Mouse (Mus musculus) intestine, postnatal 0 days (tissue): ENCODE results near the gene Zfp346. TPM values are rescaled to one million over a fixed set of nuclear protein-coding genes. Genes with fewer than 3 reads are reported as not detected.
"Not testable (repeated sequence)": the region's sequence is repeated elsewhere in the genome, so short reads cannot be mapped to it uniquely, and the experiment has no call there.

Source experiments
- ATAC-seq: fragments of 200-750 bp; cut with Nextera tagmentation; 2 replicates; pipeline ENCODE4 v1.8.0; 2017; ENCODE audit warnings: mild to moderate bottlenecking, moderate TSS enrichment, moderate library complexity
- H3K27ac ChIP-seq: fragments of 300-500 bp; sonication (generic); 2 replicates; pipeline ENCODE4 v1.5.1; 2014; ENCODE audit warnings: mild to moderate bottlenecking, low read depth, low read length, moderate library complexity
- H3K27me3 ChIP-seq: fragments of 300-500 bp; sonication (generic); replicated peaks from 2 replicates; pipeline ENCODE4 v1.6.1; 2014; ENCODE audit warnings: low read length, mixed read lengths; ENCODE audit not compliant: control insufficient read depth, insufficient read depth
- H3K36me3 ChIP-seq: fragments of 300-500 bp; sonication (generic); 2 replicates; pipeline ENCODE4 v1.6.1; 2014; ENCODE audit warnings: mild to moderate bottlenecking, moderate library complexity; ENCODE audit not compliant: control insufficient read depth, insufficient read depth
- H3K4me1 ChIP-seq: fragments of 300-500 bp; sonication (generic); replicated peaks from 2 replicates; pipeline ENCODE4 v1.6.1; 2014; ENCODE audit warnings: antibody characterized with exemption, low read length, mixed read lengths; ENCODE audit not compliant: control insufficient read depth, insufficient read depth
- H3K4me2 ChIP-seq: fragments of 300-500 bp; sonication (generic); replicated peaks from 2 replicates; pipeline ENCODE4 v1.6.1; 2014; ENCODE audit warnings: low read depth, mild to moderate bottlenecking, moderate library complexity
- H3K4me3 ChIP-seq: fragments of 300-500 bp; sonication (generic); 2 replicates; pipeline ENCODE4 v1.5.1; 2014; ENCODE audit warnings: low read depth, low read length
- H3K9ac ChIP-seq: fragments of 300-500 bp; sonication (generic); 2 replicates; pipeline ENCODE4 v1.6.1; 2014; ENCODE audit warnings: mild to moderate bottlenecking, low read depth, low read length
- H3K9me3 ChIP-seq: fragments of 300-500 bp; sonication (generic); 2 replicates; pipeline ENCODE4 v1.6.1; 2016; ENCODE audit warnings: mixed run types; ENCODE audit not compliant: control insufficient read depth
- CTCF ChIP-seq: sonication (generic); IDR thresholded peaks from 2 replicates; pipeline ENCODE4 v1.5.1; 2016; ENCODE audit warnings: low read depth, mild to moderate bottlenecking, control low read depth, antibody characterized with exemption, moderate library complexity
- WGBS: fragments of 180-500 bp; shearing (Covaris S2); extraction: QIAGEN DNeasy Blood & Tissue Kit; methylation state at CpG from one replicate; pipeline ENCODE4 v1.1.7; 2014; 5-methylcytosine and 5-hydroxymethylcytosine counted together
- polyA plus RNA-seq: library from polyadenylated mRNA; unstranded; fragments of >200 nt; fragmentation: Nextera tagmentation; extraction: Ambion mirVana; gene quantifications from 2 replicates; pipeline ENCODE4 v1.2.1, GENCODE M21; 2015

The Zfp346 gene
- polyA plus RNA-seq, 1 experiment from 2014 or later = 5.5 TPM

DNA sequence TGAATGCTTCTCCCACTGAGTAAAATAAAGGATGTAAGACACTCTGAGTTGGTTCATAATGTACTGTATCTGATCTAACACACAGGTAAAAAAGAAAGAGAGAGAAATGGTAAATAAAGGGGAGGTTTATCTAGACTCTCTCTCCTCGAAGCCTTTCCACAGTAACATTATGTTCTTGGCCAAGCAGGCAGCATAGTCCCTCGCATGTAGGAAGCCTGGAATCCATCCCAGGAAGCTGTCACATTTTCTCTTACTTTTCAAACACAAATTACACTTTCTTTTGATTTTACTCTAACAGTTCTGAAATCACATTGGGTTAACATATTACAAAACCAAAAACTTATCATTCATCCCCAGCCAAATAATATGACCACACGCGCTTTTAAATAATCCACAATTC lies 12.5 kb upstream of the Zfp346 start:
- H3K27ac ChIP-seq = no peak overlapping the region
- no peak for TF ChIP-seq CTCF
- H3K4me3 ChIP-seq = no peak overlapping the region
- no peaks in the 10 kb centered on the region for H3K9me3 ChIP-seq
- ATAC-seq = no peak
- H3K27me3 ChIP-seq = no peaks in the 10 kb centered on the region
- 82% methylated on average over 4 of the region's 4 CpGs for WGBS
- no peaks in the 10 kb centered on the region for H3K4me1 ChIP-seq
- H3K36me3 ChIP-seq = peaks cover 9% of the 10 kb centered on the region
- no peak overlapping the region for H3K4me2 ChIP-seq
- no peak overlapping the region for H3K9ac ChIP-seq

DNA sequence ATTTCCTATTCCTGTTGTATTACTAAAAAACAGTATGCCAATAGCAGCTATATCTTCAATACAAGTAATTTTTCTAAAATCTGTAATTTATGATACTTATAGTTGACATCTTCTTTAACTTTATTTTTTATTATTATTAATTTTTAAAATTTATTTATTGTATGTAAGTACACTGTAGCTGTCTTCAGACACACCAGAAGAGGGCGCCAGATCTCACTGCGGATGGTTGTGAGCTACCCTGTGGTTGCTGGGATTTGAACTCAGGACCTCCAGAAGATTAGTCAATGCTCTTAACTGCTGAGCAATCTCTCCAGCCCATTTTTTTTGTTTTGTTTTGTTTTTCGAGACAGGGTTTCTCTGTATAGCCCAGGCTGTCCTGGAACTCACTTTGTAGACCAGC lies 7.3 kb upstream of the Zfp346 start:
- WGBS = 96% methylated on average over 3 of the region's 3 CpGs
- not testable (repeated sequence) for H3K36me3 ChIP-seq, H3K9ac ChIP-seq, H3K4me3 ChIP-seq, H3K27ac ChIP-seq, H3K4me1 ChIP-seq, H3K27me3 ChIP-seq, ATAC-seq, H3K9me3 ChIP-seq, H3K4me2 ChIP-seq
- TF ChIP-seq CTCF = peak; percentile 33

- peak overlapping the region; percentile 78 for H3K9ac ChIP-seq
- no peaks in the 10 kb centered on the region for H3K27me3 ChIP-seq
- peak overlapping the region; percentile 86 for H3K27ac ChIP-seq
- peak overlapping the region; percentile 79 for H3K4me2 ChIP-seq
- no peaks in the 10 kb centered on the region for H3K9me3 ChIP-seq
- WGBS = 23% methylated on average over 20 of the region's 20 CpGs
- no peaks in the 10 kb centered on the region; the same call in 1 of the 2 replicates for H3K4me1 ChIP-seq
- ATAC-seq = no peak
- H3K36me3 ChIP-seq = no peaks in the 10 kb centered on the region
- no peak for TF ChIP-seq CTCF
- H3K4me3 ChIP-seq = peak overlapping the region; percentile 81
These were observed 5.9 kb upstream of the Zfp346 start for GRCm38 (mm10) chr13:55099066-55099725.

GRCm38 (mm10) chr13:55099726-55100478 lies 5.2 kb upstream of the Zfp346 start, which contains the start of gene Uimc1:
TSS of gene Uimc1 (minus strand) at chr13:55100300.
- Histone ChIP-seq H3K9ac (peak within 1 kb of the TSS; percentile 78), H3K4me1 (no peaks in the 10 kb centered on the region; the same call in 1 of the 2 replicates), H3K27ac (peak within 1 kb of the TSS; percentile 86), H3K36me3 (no peaks in the 10 kb centered on the region), H3K9me3 (no peaks in the 10 kb centered on the region), H3K4me3 (peak within 1 kb of the TSS; percentile 81), H3K27me3 (no peaks in the 10 kb centered on the region), H3K4me2 (peak within 1 kb of the TSS; percentile 79)
- under 1% methylated on average over 79 of the region's 81 CpGs for WGBS
- peak; percentile 85 for ATAC-seq
- TF ChIP-seq CTCF = peak; percentile 67

GRCm38 (mm10) chr13:55101627-55102026 lies 3.5 kb upstream of the Zfp346 start:
- H3K36me3 ChIP-seq = no peaks in the 10 kb centered on the region
- no peak overlapping the region for H3K27ac ChIP-seq
- ATAC-seq = no peak
- H3K4me2 ChIP-seq = no peak overlapping the region
- peaks cover 7% of the 10 kb centered on the region for H3K4me1 ChIP-seq
- no peak overlapping the region for H3K4me3 ChIP-seq
- 92% methylated on average over 11 of the region's 11 CpGs for WGBS
- no peaks in the 10 kb centered on the region for H3K9me3 ChIP-seq
- no peak overlapping the region for H3K9ac ChIP-seq
- H3K27me3 ChIP-seq = no peaks in the 10 kb centered on the region
- no peak for TF ChIP-seq CTCF

GRCm38 (mm10) chr13:55102366-55102765 lies 2.7 kb upstream of the Zfp346 start:
- no peak overlapping the region for H3K9ac ChIP-seq
- H3K4me1 ChIP-seq = peaks cover 7% of the 10 kb centered on the region
- no peak overlapping the region for H3K4me3 ChIP-seq
- ATAC-seq = no peak
- H3K4me2 ChIP-seq = no peak overlapping the region
- WGBS = 95% methylated on average over 3 of the region's 3 CpGs
- H3K27ac ChIP-seq = no peak overlapping the region
- no peaks in the 10 kb centered on the region for H3K27me3 ChIP-seq
- no peak for TF ChIP-seq CTCF
- H3K36me3 ChIP-seq = no peaks in the 10 kb centered on the region
- no peaks in the 10 kb centered on the region for H3K9me3 ChIP-seq
